Mouse (Mus musculus): ENCODE results near the gene Gm37419. TPM values are rescaled to one million over a fixed set of nuclear protein-coding genes. Genes with fewer than 3 reads are reported as not detected.

Gene Gm37419
- total and polyA plus RNA-seq, 3 experiments = not detected

GRCm38 (mm10) chr16:23976196-23976595, 12.1 kb upstream of the Gm37419 start:
- Histone ChIP-seq H3K27ac (ENCODE audit: control insufficient read depth, low read depth, low read length) (no peak overlapping the region), H3K9me3 (replicated peaks; ENCODE audit: insufficient read depth, low read length) (no peaks in the 10 kb centered on the region), H3K36me3 (ENCODE audit: control insufficient read depth in 1 of 2, insufficient read depth in 2 of 2, low read length in 2 of 2) (no peaks in the 10 kb centered on the region), H3K4me3 (ENCODE audit: control insufficient read depth in 1 of 2, insufficient read depth in 1 of 2, low read depth in 2 of 2, low read length in 2 of 2) (no peak overlapping the region), H3K27me3 (ENCODE audit: control insufficient read depth in 1 of 2, insufficient read depth in 2 of 2, low read length in 2 of 2) (no peaks in the 10 kb centered on the region), H3K9ac (ENCODE audit: control insufficient read depth, low read depth, low read length, poor library complexity, severe bottlenecking) (no peak overlapping the region), H3K4me1 (ENCODE audit: control insufficient read depth in 1 of 2, insufficient read depth in 2 of 2, low read length in 2 of 2) (no peaks in the 10 kb centered on the region), H3K79me2 (ENCODE audit: control insufficient read depth, insufficient read depth, low read length, poor library complexity) (no peaks in the 10 kb centered on the region)
- no peak for DNase-seq (ENCODE audit: low read depth, low spot score)
- no peak for TF ChIP-seq USF2 (IDR thresholded peaks at IDR 0.05; ENCODE audit: borderline replicate concordance in 1 of 2, insufficient read depth in 1 of 2, low read depth in 1 of 2, low read length in 2 of 2)
- no peak for TF ChIP-seq EP300 (IDR thresholded peaks at IDR 0.05; ENCODE audit: low read depth in 1 of 2, low read length in 2 of 2)
- no peak for TF ChIP-seq MAZ (IDR thresholded peaks at IDR 0.05; ENCODE audit: low read depth, low read length)
- no peak for TF ChIP-seq NELFE (IDR thresholded peaks at IDR 0.05; ENCODE audit: low read depth, low read length)
- no peak for TF ChIP-seq SIN3A (IDR thresholded peaks at IDR 0.05; ENCODE audit: low read length)
- TF ChIP-seq MAFK (IDR thresholded peaks at IDR 0.05; ENCODE audit: borderline replicate concordance, low read depth, low read length) = no peak
- no peak for TF ChIP-seq MEF2A (IDR thresholded peaks at IDR 0.05; ENCODE audit: extremely low read depth, insufficient replicate concordance, low read depth, low read length, poor library complexity, severe bottlenecking)
- TF ChIP-seq ETS1 (IDR thresholded peaks at IDR 0.05; ENCODE audit: low read depth, low read length) = no peak
- no peak for TF ChIP-seq POLR2AphosphoS5 (IDR thresholded peaks at IDR 0.05; ENCODE audit: borderline replicate concordance, low read depth, low read length)
- TF ChIP-seq CHD1 (IDR thresholded peaks at IDR 0.05; ENCODE audit: low read depth, low read length) = no peak
- no peak for TF ChIP-seq HCFC1 (IDR thresholded peaks at IDR 0.05; ENCODE audit: low read depth, low read length)
- no peak for TF ChIP-seq TBP (IDR thresholded peaks at IDR 0.05; ENCODE audit: low read depth, low read length)
- no peak for TF ChIP-seq ELF1 (IDR thresholded peaks at IDR 0.05; ENCODE audit: low read depth, low read length)

GRCm38 (mm10) chr16:23977732-23978131, 10.6 kb upstream of the Gm37419 start:
- Histone ChIP-seq H3K36me3 (ENCODE audit: control insufficient read depth in 1 of 2, insufficient read depth in 2 of 2, low read length in 2 of 2) (no peaks in the 10 kb centered on the region), H3K9me3 (replicated peaks; ENCODE audit: insufficient read depth, low read length) (no peaks in the 10 kb centered on the region), H3K27ac (ENCODE audit: control insufficient read depth, low read depth, low read length) (no peak overlapping the region), H3K9ac (ENCODE audit: control insufficient read depth, low read depth, low read length, poor library complexity, severe bottlenecking) (no peak overlapping the region), H3K4me3 (ENCODE audit: control insufficient read depth in 1 of 2, insufficient read depth in 1 of 2, low read depth in 2 of 2, low read length in 2 of 2) (no peak overlapping the region), H3K27me3 (ENCODE audit: control insufficient read depth in 1 of 2, insufficient read depth in 2 of 2, low read length in 2 of 2) (no peaks in the 10 kb centered on the region), H3K79me2 (ENCODE audit: control insufficient read depth, insufficient read depth, low read length, poor library complexity) (no peaks in the 10 kb centered on the region), H3K4me1 (ENCODE audit: control insufficient read depth in 1 of 2, insufficient read depth in 2 of 2, low read length in 2 of 2) (no peaks in the 10 kb centered on the region)
- DNase-seq (ENCODE audit: low read depth, low spot score) = no peak
- TF ChIP-seq ETS1 (IDR thresholded peaks at IDR 0.05; ENCODE audit: low read depth, low read length) (no peak), CHD1 (IDR thresholded peaks at IDR 0.05; ENCODE audit: low read depth, low read length) (no peak), POLR2AphosphoS2 (IDR thresholded peaks at IDR 0.05; ENCODE audit: low read length) (no peak), HCFC1 (IDR thresholded peaks at IDR 0.05; ENCODE audit: low read depth, low read length) (no peak), E2F4 (IDR thresholded peaks at IDR 0.05; ENCODE audit: borderline replicate concordance, low read depth, low read length) (no peak), GABPA (IDR thresholded peaks at IDR 0.05; ENCODE audit: low read depth, low read length) (no peak), UBTF (IDR thresholded peaks at IDR 0.05; ENCODE audit: borderline replicate concordance, insufficient read depth, low read depth, low read length) (no peak), MYC (IDR thresholded peaks at IDR 0.05; ENCODE audit: low read depth, low read length) (no peak), RAD21 (IDR thresholded peaks at IDR 0.05; ENCODE audit: low read depth, low read length) (no peak), POLR2A (IDR thresholded peaks at IDR 0.05; ENCODE audit: control insufficient read depth in 1 of 2, insufficient read depth in 1 of 2, low read depth in 1 of 2, low read length in 2 of 2, poor library complexity in 1 of 2) (no peak), ZMIZ1 (IDR thresholded peaks at IDR 0.05; ENCODE audit: low read depth, low read length) (no peak), NELFE (IDR thresholded peaks at IDR 0.05; ENCODE audit: low read depth, low read length) (no peak), ELF1 (IDR thresholded peaks at IDR 0.05; ENCODE audit: low read depth, low read length) (no peak), SMC3 (IDR thresholded peaks at IDR 0.05; ENCODE audit: low read depth, low read length) (no peak), RCOR1 (IDR thresholded peaks at IDR 0.05; ENCODE audit: low read depth, low read length) (no peak), TBP (IDR thresholded peaks at IDR 0.05; ENCODE audit: low read depth, low read length) (no peak), CTCF (IDR thresholded peaks at IDR 0.05 in 2 of 3, conservative IDR thresholded peaks at IDR 0.05 in 1 of 3; ENCODE audit: control insufficient read depth in 1 of 3, insufficient read depth in 1 of 3, low read depth in 2 of 3, low read length in 3 of 3, poor library complexity in 1 of 3, severe bottlenecking in 1 of 3) (no peak), USF1 (IDR thresholded peaks at IDR 0.05; ENCODE audit: low read depth, low read length) (no peak), MXI1 (IDR thresholded peaks at IDR 0.05; ENCODE audit: low read depth, low read length) (no peak)

Data from MEL (cell line).